9 mouse cellular contexts compared by ENCODE assay signal in the genomic region with DNA sequence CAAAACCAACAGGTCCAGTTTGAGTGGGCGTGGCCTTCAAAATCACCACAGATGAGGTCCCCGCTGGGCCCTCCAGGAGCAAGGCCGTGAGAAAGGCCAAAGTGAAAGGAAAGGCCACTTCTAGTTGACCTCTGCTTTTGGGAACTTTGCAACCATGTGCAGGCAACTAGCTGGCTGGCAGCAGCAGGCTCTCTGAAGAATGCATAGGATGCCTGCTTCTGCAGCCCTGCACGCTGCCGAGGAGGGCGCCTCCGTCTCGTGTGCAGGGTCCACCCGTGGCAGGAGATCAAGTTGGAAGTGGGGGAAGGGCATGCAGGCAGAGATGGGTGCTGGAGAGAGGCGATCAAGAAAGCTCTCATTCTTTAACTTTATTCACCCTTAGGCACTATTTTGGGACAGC. TPM values are rescaled to one million over a fixed set of nuclear protein-coding genes. Genes with fewer than 3 reads are reported as not detected.
DNase-seq lines count a peak whose midpoint lies in the region; ATAC-seq lines count a peak whose summit lies in the region.
"Had no signal": no experiment of that assay in that cellular context is flagged by ENCODE, and none has a peak within 500 bp of the region (broad histone marks: within the 10 kb centered on the region; RNA-seq: fewer than 3 reads in every experiment).

No protein-coding gene starts in this region.

- no peaks in the 10 kb centered on the region for H3K36me3 ChIP-seq in forebrain, embryonic 10.5 days (replicated peaks)
- H3K36me3 ChIP-seq in forebrain, embryonic 14.5 days (ENCODE audit: control insufficient read depth, insufficient read depth, low read length): no peaks in the 10 kb centered on the region
- H3K36me3 ChIP-seq in midbrain, embryonic 10.5 days: no peaks in the 10 kb centered on the region

- peak overlapping the region; percentile 37 for H3K27ac ChIP-seq in forebrain, embryonic 10.5 days
- H3K27ac ChIP-seq in forebrain, embryonic 14.5 days (ENCODE audit: low read depth, low read length): no peak overlapping the region
- peak overlapping the region; percentile 81; the same call in 1 of the 2 replicates for H3K27ac ChIP-seq in midbrain, embryonic 10.5 days (replicated peaks)
- H3K27ac ChIP-seq: heart, adult 2 months had no signal

- no peak overlapping the region for H3K9ac ChIP-seq in forebrain, embryonic 14.5 days (ENCODE audit: low read length)

- H3K4me2 ChIP-seq in forebrain, embryonic 14.5 days (ENCODE audit: low read length): no peak overlapping the region

- 8% methylated on average over 10 of the region's 10 CpGs for WGBS in forebrain, embryonic 10.5 days
- WGBS in forebrain, embryonic 14.5 days: 16% methylated on average over 10 of the region's 10 CpGs
- WGBS in midbrain, embryonic 10.5 days: 6% methylated on average over 10 of the region's 10 CpGs

- peak; percentile 26 for DNase-seq in forebrain, embryonic 10.5 days (ENCODE audit: extremely low spot score, low spot score)
- DNase-seq in forebrain, embryonic 14.5 days (ENCODE audit: low spot score): no peak
- peak; percentile 42 for DNase-seq in right cerebral cortex, postnatal 4 days
- no peak for DNase-seq in right cerebral cortex, postnatal 14 days
- DNase-seq in midbrain, embryonic 10.5 days (ENCODE audit: low spot score): peak; percentile 52

- ATAC-seq in forebrain, embryonic 14.5 days: no peak
- ATAC-seq in erythroblast, adult 5-6 weeks (replicated peaks; ENCODE audit: low FRiP score, poor library complexity, severe bottlenecking): no peak
- no peak for ATAC-seq in CD4-positive, CD25-positive, alpha-beta regulatory T cell, adult 4 months
- no peak for ATAC-seq in monocyte, adult 5-6 weeks (replicated peaks; ENCODE audit: insufficient number of reproducible peaks, low FRiP score, low TSS enrichment, poor library complexity, severe bottlenecking)

- H3K4me1 ChIP-seq in forebrain, embryonic 10.5 days: peaks cover 52% of the 10 kb centered on the region
- peaks cover 8% of the 10 kb centered on the region; the same call in 1 of the 2 replicates for H3K4me1 ChIP-seq in forebrain, embryonic 14.5 days (ENCODE audit: control insufficient read depth, insufficient read depth, low read length)
- peaks cover 43% of the 10 kb centered on the region for H3K4me1 ChIP-seq in midbrain, embryonic 10.5 days

- peaks cover 73% of the 10 kb centered on the region for H3K27me3 ChIP-seq in forebrain, embryonic 10.5 days (ENCODE audit: poor library complexity, severe bottlenecking)
- peaks cover 30% of the 10 kb centered on the region for H3K27me3 ChIP-seq in forebrain, embryonic 14.5 days (replicated peaks; ENCODE audit: control insufficient read depth, insufficient read depth, low read length)
- peaks cover 48% of the 10 kb centered on the region for H3K27me3 ChIP-seq in midbrain, embryonic 10.5 days (ENCODE audit: low read depth, poor library complexity, severe bottlenecking)

- H3K9me3 ChIP-seq in forebrain, embryonic 10.5 days: no peaks in the 10 kb centered on the region
- no peaks in the 10 kb centered on the region for H3K9me3 ChIP-seq in forebrain, embryonic 14.5 days (replicated peaks; ENCODE audit: control insufficient read depth, low read length)
- no peaks in the 10 kb centered on the region for H3K9me3 ChIP-seq in midbrain, embryonic 10.5 days (replicated peaks)

- H3K4me3 ChIP-seq in forebrain, embryonic 10.5 days: peak overlapping the region; percentile 60
- H3K4me3 ChIP-seq in forebrain, embryonic 14.5 days (ENCODE audit: low read depth, low read length): no peak overlapping the region
- peak overlapping the region; percentile 65 for H3K4me3 ChIP-seq in midbrain, embryonic 10.5 days
- H3K4me3 ChIP-seq: heart, adult 2 months had no signal

RNA-seq across cellular contexts. Expression of gene Stum, which starts 1.3 kb away (rescaled TPM):
- polyA plus RNA-seq in forebrain, embryonic 10.5 days (2016; fragmentation: Nextera tagmentation; extraction: Ambion mirVana): 3.8 and 4.0 TPM in 2 replicates
- polyA plus RNA-seq in forebrain, embryonic 14.5 days (2014; fragmentation: Nextera tagmentation; extraction: Ambion mirVana): 3.2 and 5.3 TPM in 2 replicates
- polyA plus RNA-seq in midbrain, embryonic 10.5 days (2016; fragmentation: Nextera tagmentation; extraction: Ambion mirVana): 2.8 and 6.6 TPM in 2 replicates
- not detected in 2 replicates for total RNA-seq in erythroblast, adult 5-6 weeks (2015; ENCODE audit: low replicate concordance)
- total RNA-seq in erythroblast, adult 5-6 weeks (2017; ENCODE audit: low replicate concordance): not detected in 2 replicates
- polyA plus RNA-seq in CD4-positive, CD25-positive, alpha-beta regulatory T cell, adult 4 months (2017; shearing (Covaris generic)): not detected
- total RNA-seq in monocyte, adult 5-6 weeks (2017): not detected in 3 replicates

Comparison
In these comparisons a context has a peak if more than half of its experiments do, and no peak if none do; other contexts are left out.
1. DNase-seq: peak in forebrain, embryonic 10.5 days (single experiment), right cerebral cortex, postnatal 4 days (single experiment) and midbrain, embryonic 10.5 days (single experiment); none in forebrain, embryonic 14.5 days (single experiment) and right cerebral cortex, postnatal 14 days (single experiment).